Mouse (Mus musculus) embryonic fibroblast, embryonic 13.5 days (primary cell): ENCODE data around the gene Map3k5.

Source experiments
- CTCF ChIP-seq: IDR thresholded peaks from 2 replicates; pipeline ENCODE4 v1.5.1; 2011; ENCODE audit warnings: mild to moderate bottlenecking, control low read depth, low read length, moderate library complexity, borderline replicate concordance; ENCODE audit not compliant: insufficient read depth
- POLR2A ChIP-seq: IDR thresholded peaks from 2 replicates; pipeline ENCODE4 v1.6.1; 2011; ENCODE audit warnings: low read depth, mild to moderate bottlenecking, control low read depth, low read length, moderate library complexity

- TF ChIP-seq CTCF (no peak), POLR2A (no peak)
Observed at GRCm38 (mm10) chr10:20004786-20005185, 70.5 kb downstream of the Map3k5 start.
